Mouse (Mus musculus): ENCODE measurements around the gene Zfyve28.

DNA sequence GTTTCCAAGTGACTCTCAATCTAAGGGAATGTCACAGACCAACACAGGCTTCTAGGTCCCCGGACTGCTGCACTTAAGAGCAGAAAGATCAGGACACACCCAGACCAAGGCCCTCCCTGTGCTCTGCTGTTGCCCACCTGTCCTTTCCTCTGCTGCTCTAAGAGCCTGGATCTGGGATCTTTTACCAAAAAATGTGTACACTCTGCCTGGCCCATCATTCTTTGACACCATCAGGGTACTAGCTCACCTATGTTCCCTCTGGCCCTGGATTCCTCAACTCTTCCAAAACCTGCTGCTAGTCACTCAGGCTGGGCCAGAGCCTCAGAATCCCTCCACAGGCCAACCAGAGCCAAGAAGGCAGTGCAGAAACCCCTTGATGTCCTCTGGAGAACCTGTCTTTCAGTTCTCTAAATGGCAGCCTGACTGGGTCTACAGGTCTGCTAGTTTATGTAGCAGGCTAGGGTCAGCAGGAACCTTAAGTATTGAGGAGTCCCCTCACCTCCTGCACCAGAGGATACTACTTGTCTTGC is 103.1 kb downstream of the Zfyve28 start:
- TF ChIP-seq GATA1 (IDR thresholded peaks at IDR 0.05; ENCODE audit: low read length) (no peak), TAL1 (IDR thresholded peaks at IDR 0.05; ENCODE audit: low read length) (no peak)
